Mouse (Mus musculus): ENCODE data around the gene Gm9513. TPM values are rescaled to one million over a fixed set of nuclear protein-coding genes. Genes with fewer than 3 reads are reported as not detected.

Gm9513 gene
- total RNA-seq (2012; rRNA removed) (not detected in 2 replicates), polyA plus RNA-seq (2012; ENCODE audit: insufficient read depth in 1 of 2, insufficient read length in 2 of 2, low read depth in 1 of 2, low replicate concordance in 2 of 2, missing spikeins in 1 of 2) (not detected)

GRCm38 (mm10) chr9:36475338-36475737 lies at the start of gene Gm9513:
TSS of gene Gm9513 (plus strand) at chr9:36475638.
- Histone ChIP-seq H3K4me1 (ENCODE audit: control insufficient read depth in 1 of 2, insufficient read depth in 2 of 2, low read length in 2 of 2) (no peaks in the 10 kb centered on the region), H3K9me3 (replicated peaks; ENCODE audit: insufficient read depth, low read length) (no peaks in the 10 kb centered on the region), H3K4me3 (ENCODE audit: control insufficient read depth in 1 of 2, insufficient read depth in 1 of 2, low read depth in 2 of 2, low read length in 2 of 2) (no peak within 1 kb of the TSS), H3K36me3 (ENCODE audit: control insufficient read depth in 1 of 2, insufficient read depth in 2 of 2, low read length in 2 of 2) (no peaks in the 10 kb centered on the region), H3K9ac (ENCODE audit: control insufficient read depth, low read depth, low read length, poor library complexity, severe bottlenecking) (no peak within 1 kb of the TSS), H3K27ac (ENCODE audit: control insufficient read depth, low read depth, low read length) (no peak within 1 kb of the TSS), H3K27me3 (ENCODE audit: control insufficient read depth in 1 of 2, insufficient read depth in 2 of 2, low read length in 2 of 2) (no peaks in the 10 kb centered on the region), H3K79me2 (ENCODE audit: control insufficient read depth, insufficient read depth, low read length, poor library complexity) (no peaks in the 10 kb centered on the region)
- DNase-seq (ENCODE audit: low read depth, low spot score), result no peak
- TF ChIP-seq E2F4 (IDR thresholded peaks at IDR 0.05; ENCODE audit: borderline replicate concordance, low read depth, low read length) (no peak), KAT2A (conservative IDR thresholded peaks at IDR 0.05; ENCODE audit: low read depth, low read length) (no peak), NRF1 (IDR thresholded peaks at IDR 0.05; ENCODE audit: insufficient read depth, low read depth, low read length, poor library complexity, severe bottlenecking) (no peak)

- H3K4me1 ChIP-seq (ENCODE audit: control insufficient read depth in 1 of 2, insufficient read depth in 2 of 2, low read length in 2 of 2), result no peaks in the 10 kb centered on the region
- H3K27ac ChIP-seq (ENCODE audit: control insufficient read depth, low read depth, low read length), result no peak within 1 kb of the TSS
- no peak within 1 kb of the TSS for H3K4me3 ChIP-seq (ENCODE audit: control insufficient read depth in 1 of 2, insufficient read depth in 1 of 2, low read depth in 2 of 2, low read length in 2 of 2)
- no peaks in the 10 kb centered on the region for H3K27me3 ChIP-seq (ENCODE audit: control insufficient read depth in 1 of 2, insufficient read depth in 2 of 2, low read length in 2 of 2)
- no peaks in the 10 kb centered on the region for H3K79me2 ChIP-seq (ENCODE audit: control insufficient read depth, insufficient read depth, low read length, poor library complexity)
- no peak for DNase-seq (ENCODE audit: low read depth, low spot score)
- H3K9me3 ChIP-seq (replicated peaks; ENCODE audit: insufficient read depth, low read length), result no peaks in the 10 kb centered on the region
- TF ChIP-seq ZMIZ1 (IDR thresholded peaks at IDR 0.05; ENCODE audit: low read depth, low read length), result no peak
- no peak for TF ChIP-seq GATA1 (IDR thresholded peaks at IDR 0.05; ENCODE audit: low read depth, low read length)
- no peak for TF ChIP-seq TAL1 (IDR thresholded peaks at IDR 0.05; ENCODE audit: low read length)
- TF ChIP-seq CHD2 (IDR thresholded peaks at IDR 0.05; ENCODE audit: low read length), result no peak
- H3K9ac ChIP-seq (ENCODE audit: control insufficient read depth, low read depth, low read length, poor library complexity, severe bottlenecking), result no peak within 1 kb of the TSS
- H3K36me3 ChIP-seq (ENCODE audit: control insufficient read depth in 1 of 2, insufficient read depth in 2 of 2, low read length in 2 of 2), result no peaks in the 10 kb centered on the region
Measured at GRCm38 (mm10) chr9:36431584-36431983, 43.9 kb upstream of the Gm9513 start, which contains the start of gene Gm7257. TSS of gene Gm7257 (plus strand) at chr9:36431884.

GRCm38 (mm10) chr9:36435051-36435764 lies 40.2 kb upstream of the Gm9513 start:
- Histone ChIP-seq H3K4me3 (ENCODE audit: control insufficient read depth in 1 of 2, insufficient read depth in 1 of 2, low read depth in 2 of 2, low read length in 2 of 2) (no peak overlapping the region), H3K79me2 (ENCODE audit: control insufficient read depth, insufficient read depth, low read length, poor library complexity) (no peaks in the 10 kb centered on the region), H3K9ac (ENCODE audit: control insufficient read depth, low read depth, low read length, poor library complexity, severe bottlenecking) (no peak overlapping the region), H3K27ac (ENCODE audit: control insufficient read depth, low read depth, low read length) (no peak overlapping the region), H3K27me3 (ENCODE audit: control insufficient read depth in 1 of 2, insufficient read depth in 2 of 2, low read length in 2 of 2) (no peaks in the 10 kb centered on the region), H3K9me3 (replicated peaks; ENCODE audit: insufficient read depth, low read length) (no peaks in the 10 kb centered on the region), H3K4me1 (ENCODE audit: control insufficient read depth in 1 of 2, insufficient read depth in 2 of 2, low read length in 2 of 2) (no peaks in the 10 kb centered on the region), H3K36me3 (ENCODE audit: control insufficient read depth in 1 of 2, insufficient read depth in 2 of 2, low read length in 2 of 2) (no peaks in the 10 kb centered on the region)
- no peak for DNase-seq (ENCODE audit: low read depth, low spot score)
- TF ChIP-seq MXI1 (IDR thresholded peaks at IDR 0.05; ENCODE audit: low read depth, low read length) (no peak), CTCF (IDR thresholded peaks at IDR 0.05 in 2 of 3, conservative IDR thresholded peaks at IDR 0.05 in 1 of 3; ENCODE audit: control insufficient read depth in 1 of 3, insufficient read depth in 1 of 3, low read depth in 2 of 3, low read length in 3 of 3, poor library complexity in 1 of 3, severe bottlenecking in 1 of 3) (no peak), POLR2AphosphoS5 (IDR thresholded peaks at IDR 0.05; ENCODE audit: borderline replicate concordance, low read depth, low read length) (no peak), POLR2A (IDR thresholded peaks at IDR 0.05; ENCODE audit: control insufficient read depth in 1 of 2, insufficient read depth in 1 of 2, low read depth in 1 of 2, low read length in 2 of 2, poor library complexity in 1 of 2) (no peak), MYC (IDR thresholded peaks at IDR 0.05; ENCODE audit: low read depth, low read length) (no peak), ZKSCAN1 (IDR thresholded peaks at IDR 0.05; ENCODE audit: low read depth, low read length) (no peak), JUND (IDR thresholded peaks at IDR 0.05; ENCODE audit: low read depth, low read length) (no peak), EP300 (IDR thresholded peaks at IDR 0.05; ENCODE audit: low read depth in 1 of 2, low read length in 2 of 2) (no peak), TBP (IDR thresholded peaks at IDR 0.05; ENCODE audit: low read depth, low read length) (no peak), NRF1 (IDR thresholded peaks at IDR 0.05; ENCODE audit: insufficient read depth, low read depth, low read length, poor library complexity, severe bottlenecking) (no peak), NELFE (IDR thresholded peaks at IDR 0.05; ENCODE audit: low read depth, low read length) (no peak), SMC3 (IDR thresholded peaks at IDR 0.05; ENCODE audit: low read depth, low read length) (no peak), USF2 (IDR thresholded peaks at IDR 0.05; ENCODE audit: borderline replicate concordance in 1 of 2, insufficient read depth in 1 of 2, low read depth in 1 of 2, low read length in 2 of 2) (no peak), ZNF384 (IDR thresholded peaks at IDR 0.05; ENCODE audit: low read depth, low read length) (no peak), MEF2A (IDR thresholded peaks at IDR 0.05; ENCODE audit: extremely low read depth, insufficient replicate concordance, low read depth, low read length, poor library complexity, severe bottlenecking) (no peak), E2F4 (IDR thresholded peaks at IDR 0.05; ENCODE audit: borderline replicate concordance, low read depth, low read length) (no peak), ETS1 (IDR thresholded peaks at IDR 0.05; ENCODE audit: low read depth, low read length) (no peak)

Data from MEL (cell line).